9 mouse cellular contexts compared by ENCODE assay signal in the genomic region with DNA sequence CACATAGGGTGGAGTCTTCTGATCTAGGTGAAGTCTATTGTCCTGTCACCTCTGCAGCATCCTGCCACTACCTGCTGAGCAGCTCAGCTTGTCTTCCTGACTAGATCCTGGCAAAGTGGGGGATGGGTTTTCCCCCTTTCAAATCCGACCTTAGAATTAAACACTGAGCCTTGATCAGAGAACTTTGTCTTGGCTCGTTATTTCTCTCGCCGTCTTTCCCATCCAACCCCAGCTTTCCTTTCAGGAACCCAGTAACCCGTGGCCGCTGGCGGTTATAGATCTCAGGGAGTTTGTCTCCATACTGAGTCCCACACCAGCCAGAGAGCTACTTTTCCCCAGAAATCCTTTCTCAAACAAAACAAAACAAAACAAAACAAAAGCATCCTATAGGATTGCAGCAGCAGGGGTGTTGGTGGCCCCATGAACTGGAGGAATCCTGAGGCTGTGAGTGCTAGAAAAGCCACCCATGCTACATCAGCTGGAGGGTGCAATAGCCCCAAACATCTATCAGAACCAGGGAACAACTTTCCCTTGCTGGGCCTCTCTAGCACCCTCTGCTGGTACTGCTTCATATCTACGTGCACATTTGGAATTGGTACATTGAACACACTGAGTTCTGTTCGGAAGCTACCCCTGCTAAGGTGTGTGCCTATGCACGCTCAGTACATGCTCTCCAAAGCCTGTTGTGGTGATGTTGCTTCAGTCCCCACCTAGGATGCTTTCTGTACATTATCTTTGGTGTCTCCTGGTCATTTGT. TPM values are rescaled to one million over a fixed set of nuclear protein-coding genes. Genes with fewer than 3 reads are reported as not detected.
A peak's percentile ranks its signal among the peaks of the same experiment; 100 is the strongest.
DNase-seq lines count a peak whose midpoint lies in the region; ATAC-seq and TF ChIP-seq lines count a peak whose summit lies in the region.
"Had no signal": no experiment of that assay in that cellular context is flagged by ENCODE, and none has a peak within 500 bp of the region (broad histone marks: within the 10 kb centered on the region; RNA-seq: fewer than 3 reads in every experiment).

No protein-coding gene starts in this region.

- 87% methylated on average over 10 of the region's 10 CpGs for whole genome bisulfite sequencing in hindbrain, embryonic 11.5 days
- 81% methylated on average over 10 of the region's 10 CpGs for WGBS in hindbrain, embryonic 13.5 days

- no peak overlapping the region for H3K27ac ChIP-seq in hindbrain, embryonic 11.5 days (ENCODE audit: low read depth, low read length)
- H3K27ac ChIP-seq in hindbrain, embryonic 13.5 days = no peak overlapping the region
- H3K27ac ChIP-seq in ES-E14 (ENCODE audit: insufficient read depth, low read depth, low read length, poor library complexity, severe bottlenecking) = peak overlapping the region; percentile 16; the same call in 1 of the 2 replicates
- H3K27ac ChIP-seq: embryonic facial prominence, embryonic 12.5 days had no signal

- H3K9me3 ChIP-seq in hindbrain, embryonic 11.5 days (ENCODE audit: control insufficient read depth, low read length) = no peaks in the 10 kb centered on the region
- no peaks in the 10 kb centered on the region for H3K9me3 ChIP-seq in hindbrain, embryonic 13.5 days
- H3K9me3 ChIP-seq in ES-E14 (ENCODE audit: control insufficient read depth, insufficient read depth, low read depth, low read length) = peaks cover 16% of the 10 kb centered on the region; the same call in 1 of the 2 replicates
- H3K9me3 ChIP-seq: embryonic facial prominence, embryonic 12.5 days had no signal

- H3K27me3 ChIP-seq in hindbrain, embryonic 11.5 days (ENCODE audit: control insufficient read depth, insufficient read depth, low read length) = no peaks in the 10 kb centered on the region
- H3K27me3 ChIP-seq in hindbrain, embryonic 13.5 days = no peaks in the 10 kb centered on the region
- H3K27me3 ChIP-seq: embryonic facial prominence, embryonic 12.5 days had no signal

- ATAC-seq in hindbrain, embryonic 11.5 days (ENCODE audit: low FRiP score) = no peak
- no peak for ATAC-seq in hindbrain, embryonic 13.5 days (ENCODE audit: low FRiP score)
- peak; percentile 89 for ATAC-seq in megakaryocyte-erythroid progenitor cell, adult 5-6 weeks (replicated peaks; ENCODE audit: low FRiP score, low TSS enrichment, poor library complexity, severe bottlenecking)

- no peak overlapping the region for H3K4me3 ChIP-seq in hindbrain, embryonic 11.5 days (ENCODE audit: low read depth, low read length)
- H3K4me3 ChIP-seq in hindbrain, embryonic 13.5 days = no peak overlapping the region
- H3K4me3 ChIP-seq in ES-E14 (ENCODE audit: insufficient read depth in 1 of 2, low read depth in 1 of 2, low read length in 2 of 2, poor library complexity in 1 of 2, severe bottlenecking in 1 of 2) = no peak overlapping the region
- H3K4me3 ChIP-seq: embryonic facial prominence, embryonic 12.5 days had no signal

- in situ Hi-C loops in ES-E14 (cut with MboI; ENCODE audit: low sequenced_read_pairs in 2 of 2, unreplicated experiment in 2 of 2) = no loop called here

- H3K9ac ChIP-seq in hindbrain, embryonic 11.5 days (ENCODE audit: low read depth, low read length) = no peak overlapping the region
- no peak overlapping the region for H3K9ac ChIP-seq in hindbrain, embryonic 13.5 days
- no peak overlapping the region for H3K9ac ChIP-seq in ES-E14 (ENCODE audit: insufficient read depth, low read depth, low read length, poor library complexity, severe bottlenecking)
- H3K9ac ChIP-seq: embryonic facial prominence, embryonic 12.5 days had no signal

- H3K4me1 ChIP-seq in hindbrain, embryonic 11.5 days (replicated peaks; ENCODE audit: control insufficient read depth, insufficient read depth, low read length) = no peaks in the 10 kb centered on the region
- no peaks in the 10 kb centered on the region for H3K4me1 ChIP-seq in hindbrain, embryonic 13.5 days (replicated peaks)
- H3K4me1 ChIP-seq in ES-E14 (ENCODE audit: control insufficient read depth in 2 of 2, insufficient read depth in 2 of 2, low read length in 2 of 2, poor library complexity in 1 of 2) = 0 out of 4 replicates have a peak, but pooled peaks cover 0 to 2% of the 10 kb centered on the region in 2 experiments
- H3K4me1 ChIP-seq: embryonic facial prominence, embryonic 12.5 days had no signal

- no peaks in the 10 kb centered on the region for H3K36me3 ChIP-seq in hindbrain, embryonic 11.5 days (ENCODE audit: control insufficient read depth, insufficient read depth, low read length)
- no peaks in the 10 kb centered on the region for H3K36me3 ChIP-seq in hindbrain, embryonic 13.5 days
- peaks cover 2% of the 10 kb centered on the region for H3K36me3 ChIP-seq in ES-E14 (ENCODE audit: control insufficient read depth, insufficient read depth, low read length, poor library complexity, severe bottlenecking)
- H3K36me3 ChIP-seq: embryonic facial prominence, embryonic 12.5 days had no signal

- peak; percentile 66 for DNase-seq in hindbrain, embryonic 11.5 days (ENCODE audit: low spot score)
- no peak for DNase-seq in ES-E14 (ENCODE audit: low read depth, low spot score)
- DNase-seq in cerebellum, adult 18-20 months = peak; percentile 68 to 70
- DNase-seq in gastrocnemius, postnatal 10 days = peak; percentile 61
- DNase-seq in layer of hippocampus, adult 9-10 months (ENCODE audit: low spot score) = peak; percentile 58
- peak; percentile 14 to 42 for DNase-seq in thymus, adult 18-20 months

- H3K4me2 ChIP-seq in hindbrain, embryonic 11.5 days (replicated peaks; ENCODE audit: low read depth, low read length) = no peak overlapping the region
- no peak overlapping the region for H3K4me2 ChIP-seq in hindbrain, embryonic 13.5 days
- H3K4me2 ChIP-seq: embryonic facial prominence, embryonic 12.5 days had no signal

TF ChIP-seq in ES-E14, 5 proteins besides CTCF, POLR2A, EP300 and RAD21:
- TF ChIP-seq CHD2 (IDR thresholded peaks at IDR 0.05; ENCODE audit: low read depth, low read length) (no peak), ZNF384 (IDR thresholded peaks at IDR 0.05; ENCODE audit: low read depth, low read length) (no peak), HCFC1 (IDR thresholded peaks at IDR 0.05; ENCODE audit: borderline replicate concordance, insufficient read depth, low read length) (no peak), MAFK (IDR thresholded peaks at IDR 0.05; ENCODE audit: insufficient read depth, low read depth, low read length) (no peak), ZC3H11A (IDR thresholded peaks at IDR 0.05; ENCODE audit: borderline replicate concordance, low read depth, low read length) (no peak)
TF ChIP-seq in ES-E14: peak in this region for 0.

RNA-seq across cellular contexts. Expression of gene Msh2, which starts 6.9 kb away (rescaled TPM):
- polyA plus RNA-seq in hindbrain, embryonic 11.5 days (2014; fragmentation: Nextera tagmentation; extraction: Ambion mirVana) = 76.8 and 84.1 TPM in 2 replicates
- 69.4 and 70.5 TPM in 2 replicates for polyA plus RNA-seq in hindbrain, embryonic 13.5 days (2015; fragmentation: Nextera tagmentation; extraction: Ambion mirVana)
- 102 and 120 TPM in 2 replicates for total RNA-seq in ES-E14 (2012; rRNA removed)
- 10 to 100 TPM; 11.5 to 14.9 TPM for total RNA-seq in gastrocnemius, postnatal 10 days (2021)
- 49.8 and 73.7 TPM in 2 replicates for total RNA-seq in megakaryocyte-erythroid progenitor cell, adult 5-6 weeks (2014; fragmentation: Nextera tagmentation)
- 105 and 123 TPM in 2 replicates for total RNA-seq in megakaryocyte-erythroid progenitor cell, adult 5-6 weeks (2017)

RNA-seq across cellular contexts. Expression of gene Epcam, which starts 29.5 kb away (rescaled TPM):
- polyA plus RNA-seq in hindbrain, embryonic 11.5 days (2014; fragmentation: Nextera tagmentation; extraction: Ambion mirVana) = 23.5 and 28.2 TPM in 2 replicates
- polyA plus RNA-seq in hindbrain, embryonic 13.5 days (2015; fragmentation: Nextera tagmentation; extraction: Ambion mirVana) = 3.5 and 4.4 TPM in 2 replicates
- total RNA-seq in ES-E14 (2012; rRNA removed) = 170 and 405 TPM in 2 replicates
- not detected for total RNA-seq in gastrocnemius, postnatal 10 days (2021)
- total RNA-seq in megakaryocyte-erythroid progenitor cell, adult 5-6 weeks (2014; fragmentation: Nextera tagmentation) = 0.35 TPM in 1 of 2 replicates, not detected in the other
- total RNA-seq in megakaryocyte-erythroid progenitor cell, adult 5-6 weeks (2017) = not detected in 2 replicates

Comparison
In these comparisons a context has a peak if more than half of its experiments do, and no peak if none do; other contexts are left out.
1. RNA of gene Epcam, which starts 29.5 kb away (total RNA-seq): 170 to 405 TPM in ES-E14; 0.35 TPM in megakaryocyte-erythroid progenitor cell, adult 5-6 weeks and not detected in gastrocnemius, postnatal 10 days; every median in the first group is over 100 times any median in the second.